Mouse (Mus musculus): ENCODE data around the gene Gldc.

Gldc gene

GRCm38 (mm10) chr19:30158189-30158588 is 17.0 kb downstream of the Gldc start:
- DNase-seq (ENCODE audit: low spot score in 2 of 2), result no peak

- no peak for DNase-seq (ENCODE audit: low spot score in 2 of 2)
Measured at GRCm38 (mm10) chr19:30157031-30157687, 18.1 kb downstream of the Gldc start.

GRCm38 (mm10) chr19:30153729-30154128 is 21.5 kb downstream of the Gldc start:
- DNase-seq (ENCODE audit: low spot score in 2 of 2), result no peak

DNA sequence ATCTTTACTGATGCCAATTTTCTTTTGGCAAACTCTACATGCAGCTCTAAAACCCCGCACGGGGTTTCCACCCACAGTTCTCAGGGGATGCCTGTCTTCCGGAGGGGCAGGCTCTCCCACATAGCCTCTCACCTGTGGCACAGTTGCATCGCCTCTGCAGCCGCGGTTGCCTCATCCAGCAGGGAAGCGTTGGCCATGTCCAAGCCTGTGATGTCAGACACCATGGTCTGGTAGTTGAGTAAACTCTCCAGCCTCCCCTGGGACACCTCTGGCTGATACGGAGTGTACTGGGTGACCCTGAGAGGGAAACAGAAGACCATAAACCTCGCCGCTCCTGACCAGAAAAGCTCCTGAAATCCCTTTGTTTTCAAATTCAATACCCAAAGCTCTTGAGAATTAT is 23.9 kb downstream of the Gldc start:
- no peak for DNase-seq (ENCODE audit: low spot score in 2 of 2)

DNA sequence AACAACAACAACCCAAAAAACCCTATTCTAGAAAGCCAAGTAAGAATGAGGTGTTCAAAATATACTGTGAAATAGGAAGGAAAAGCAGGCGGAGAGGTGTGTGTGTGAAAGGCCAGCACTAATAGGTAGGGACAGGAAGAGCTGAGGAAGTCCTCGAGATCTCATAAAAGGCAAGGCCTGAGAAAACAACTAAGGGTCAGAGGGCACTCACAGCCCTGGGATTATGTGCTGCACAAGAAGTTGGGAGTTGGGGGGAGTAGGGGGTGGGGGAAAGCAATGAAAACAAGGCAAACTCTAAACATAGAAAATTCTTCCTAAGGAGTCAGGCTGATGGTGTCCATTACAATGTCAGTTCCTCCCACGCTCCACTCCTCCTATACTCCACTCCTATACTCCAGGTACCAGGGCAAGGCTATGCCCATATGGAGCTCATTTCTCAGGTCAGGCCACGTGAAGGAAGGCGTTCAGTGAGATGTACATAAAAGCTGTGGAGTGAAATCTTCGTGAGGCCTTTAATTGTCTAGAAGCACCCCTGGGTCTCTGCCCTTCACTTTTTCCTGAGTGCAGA is 25.9 kb downstream of the Gldc start:
- no peak for DNase-seq (ENCODE audit: low spot score in 2 of 2)

DNA sequence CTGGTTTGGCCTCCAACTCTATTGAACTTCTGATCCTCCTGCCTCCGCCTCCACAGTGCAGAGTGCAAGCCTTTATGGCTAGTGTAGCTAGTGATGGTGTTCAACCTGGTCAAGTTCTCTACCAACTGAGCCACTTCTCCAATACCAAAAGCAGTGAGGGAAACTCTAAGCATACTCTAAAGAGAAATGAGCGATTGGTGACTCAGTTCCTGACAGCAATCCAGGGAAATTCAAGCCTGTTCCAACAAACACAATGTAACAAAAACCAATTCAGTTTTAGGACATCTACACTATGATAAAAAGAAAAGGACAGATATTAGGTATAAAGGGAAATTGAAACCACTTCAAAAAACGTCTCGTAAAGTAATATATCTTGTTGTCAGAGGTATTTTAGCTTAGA is 27.9 kb downstream of the Gldc start:
- no peak for DNase-seq (ENCODE audit: low spot score in 2 of 2)

DNA sequence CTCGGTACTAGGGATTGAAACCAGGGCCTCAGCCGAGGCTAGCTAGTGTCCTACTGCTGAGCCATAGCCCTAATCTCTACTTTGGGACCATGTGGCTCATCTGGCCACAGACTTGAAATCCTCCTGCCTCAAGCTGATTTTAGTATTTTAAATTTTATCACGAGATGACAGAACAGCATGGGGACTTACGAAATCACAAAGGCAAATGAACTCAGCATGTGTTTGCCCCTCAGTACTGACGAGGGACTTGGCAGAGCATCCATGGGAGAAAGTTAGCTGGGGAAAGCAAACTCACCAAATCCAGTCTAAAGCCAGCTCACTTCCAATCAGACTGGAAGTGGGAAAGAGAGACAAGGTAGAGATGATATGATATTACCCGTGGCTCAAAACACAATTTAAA is 28.5 kb downstream of the Gldc start:
- DNase-seq (ENCODE audit: low spot score in 2 of 2), result no peak

- DNase-seq (ENCODE audit: low spot score in 2 of 2), result no peak
Measured at GRCm38 (mm10) chr19:30145106-30145505, 30.1 kb downstream of the Gldc start.

- DNase-seq (ENCODE audit: low spot score in 2 of 2), result no peak
Measured at GRCm38 (mm10) chr19:30136308-30136707, 38.9 kb downstream of the Gldc start.

GRCm38 (mm10) chr19:30128177-30128576 is 47.1 kb downstream of the Gldc start:
- DNase-seq (ENCODE audit: low spot score in 2 of 2), result no peak

DNA sequence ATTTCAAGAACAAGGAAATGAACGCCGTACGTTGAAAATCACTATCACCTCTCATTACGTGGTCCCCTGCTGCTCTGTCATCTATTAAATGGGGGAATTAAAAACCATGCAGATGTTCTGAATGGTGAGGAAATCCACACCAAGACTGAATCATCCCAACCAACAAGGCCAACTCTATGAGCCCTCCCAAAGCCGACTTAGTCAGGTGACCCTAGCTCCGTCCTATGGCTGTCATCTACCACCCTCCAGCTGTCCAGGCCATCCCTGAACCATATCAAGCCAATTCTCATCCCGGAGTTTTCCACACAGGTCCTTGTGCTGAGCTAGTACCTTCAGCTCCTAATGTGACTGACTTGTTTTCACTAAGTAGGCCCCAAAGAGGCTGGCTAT is 49.6 kb downstream of the Gldc start:
- no peak for DNase-seq (ENCODE audit: low spot score in 2 of 2)

- DNase-seq (ENCODE audit: low spot score in 2 of 2), result no peak
Measured at GRCm38 (mm10) chr19:30124999-30125669, 50.1 kb downstream of the Gldc start.

DNA sequence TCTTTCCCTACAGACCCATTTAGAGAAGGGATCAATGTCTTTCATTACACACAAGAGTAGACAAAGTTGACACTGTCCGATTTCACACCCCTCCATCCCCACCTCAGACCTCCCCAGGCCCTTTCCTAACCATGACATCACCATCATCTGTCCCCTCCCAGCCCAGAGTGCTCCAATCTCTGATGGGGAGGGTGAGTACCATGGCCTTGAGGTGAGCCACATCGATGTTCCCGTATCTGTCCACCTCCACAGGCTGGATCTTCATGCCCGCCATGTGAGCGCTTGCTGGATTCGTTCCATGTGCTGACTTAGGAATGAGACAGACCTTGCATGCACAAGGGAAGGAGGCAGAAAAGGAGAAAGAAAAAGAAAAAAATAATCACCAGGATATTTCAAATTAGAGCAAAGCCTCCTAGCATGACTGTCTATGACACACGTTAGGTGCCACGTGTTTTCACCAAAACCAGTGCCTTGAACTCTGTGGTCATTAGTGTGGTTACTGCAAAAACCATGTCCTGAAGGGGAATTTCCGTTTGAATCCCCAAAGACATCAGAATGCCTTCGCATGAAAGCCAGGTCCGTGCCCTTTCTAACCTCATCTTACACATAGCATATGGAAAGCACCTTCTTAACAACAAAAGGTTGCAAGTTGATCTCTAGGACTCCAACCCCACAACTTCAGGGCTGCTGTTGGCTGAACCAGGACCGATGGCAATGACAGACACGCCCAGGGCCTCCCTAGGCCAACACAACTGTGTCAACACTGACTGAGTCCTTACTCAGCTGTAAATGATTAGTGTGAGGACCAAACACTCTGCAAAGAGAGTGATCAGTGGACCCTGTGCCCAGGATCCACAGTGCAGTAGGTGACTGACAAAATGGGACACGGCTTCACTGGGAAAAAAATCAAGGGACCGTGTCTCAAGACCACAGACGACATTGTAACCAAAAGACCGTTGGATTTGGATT is 56.6 kb downstream of the Gldc start:
- no peak for DNase-seq (ENCODE audit: low spot score in 2 of 2)

- no peak for DNase-seq (ENCODE audit: low spot score in 2 of 2)
Measured at GRCm38 (mm10) chr19:30117775-30118174, 57.5 kb downstream of the Gldc start.

GRCm38 (mm10) chr19:30117241-30117640 is 58.0 kb downstream of the Gldc start:
- no peak for DNase-seq (ENCODE audit: low spot score in 2 of 2)

DNA sequence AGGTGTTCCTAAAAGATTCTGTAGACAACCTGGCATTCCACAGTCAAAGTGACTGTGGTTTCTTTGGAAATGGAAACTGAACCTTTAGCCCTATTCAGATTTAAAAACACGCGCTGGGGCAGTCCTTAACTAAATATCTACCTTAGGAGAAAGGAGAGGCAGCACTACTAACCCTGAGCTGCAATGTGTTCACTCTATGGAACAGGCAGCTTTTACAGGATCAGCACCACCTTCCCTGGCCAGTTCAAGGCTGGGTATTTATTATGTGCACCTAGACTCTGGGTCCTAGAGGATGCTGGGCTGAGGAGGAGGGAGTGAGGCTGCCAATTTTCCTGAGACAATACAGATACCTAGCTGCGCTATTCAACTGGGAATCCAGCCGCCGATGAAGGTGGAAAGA is 59.6 kb downstream of the Gldc start:
- DNase-seq (ENCODE audit: low spot score in 2 of 2), result no peak

DNA sequence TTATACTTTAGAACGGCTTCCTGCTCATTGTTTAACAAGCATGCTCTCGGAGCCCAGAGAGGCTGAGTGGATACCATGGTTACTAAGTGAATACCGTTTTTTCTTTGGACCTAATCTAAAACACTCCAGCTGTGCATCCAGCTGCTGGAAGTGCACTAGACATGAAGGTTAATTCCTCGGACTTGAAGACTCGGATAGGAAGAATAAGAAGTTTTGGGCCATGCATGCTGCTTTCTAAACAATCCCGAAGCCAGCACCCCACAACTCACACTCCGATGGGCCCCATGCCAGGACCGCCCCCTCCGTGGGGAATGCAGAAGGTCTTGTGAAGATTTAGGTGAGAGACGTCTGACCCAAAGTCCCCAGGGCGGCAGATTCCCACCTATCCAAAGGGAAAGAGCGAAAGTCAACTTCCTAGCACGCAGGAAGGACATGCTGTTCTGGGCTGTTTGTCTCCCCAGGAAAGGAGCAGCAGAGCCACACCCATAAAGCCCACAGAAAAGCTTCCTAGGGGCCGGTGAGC is 60.2 kb downstream of the Gldc start:
- no peak for DNase-seq (ENCODE audit: low spot score in 2 of 2)

- DNase-seq (ENCODE audit: low spot score in 2 of 2), result no peak
Measured at GRCm38 (mm10) chr19:30112961-30113688, 62.1 kb downstream of the Gldc start.

GRCm38 (mm10) chr19:30111421-30111820 is 63.8 kb downstream of the Gldc start:
- no peak for DNase-seq (ENCODE audit: low spot score in 2 of 2)

DNA sequence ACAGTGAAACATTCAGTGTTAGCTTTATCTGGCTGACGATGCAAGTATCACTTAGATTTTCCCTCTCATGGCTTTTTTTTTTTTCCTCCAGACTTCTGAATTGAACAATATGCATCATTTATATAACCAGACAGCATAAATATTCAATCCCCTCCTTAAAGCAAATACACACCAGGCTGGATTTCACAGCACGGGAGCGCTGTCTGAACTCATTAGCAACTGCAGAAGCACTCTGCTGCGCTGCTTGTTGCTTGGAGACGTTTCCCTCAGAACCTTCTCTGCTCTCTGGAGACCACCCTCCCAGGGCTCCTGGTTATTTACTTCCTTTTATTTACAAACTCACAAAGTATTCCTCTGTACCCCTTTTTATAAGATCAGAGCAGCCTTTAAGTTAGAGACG is 66.1 kb downstream of the Gldc start:
- DNase-seq (ENCODE audit: low spot score in 2 of 2), result no peak

DNA sequence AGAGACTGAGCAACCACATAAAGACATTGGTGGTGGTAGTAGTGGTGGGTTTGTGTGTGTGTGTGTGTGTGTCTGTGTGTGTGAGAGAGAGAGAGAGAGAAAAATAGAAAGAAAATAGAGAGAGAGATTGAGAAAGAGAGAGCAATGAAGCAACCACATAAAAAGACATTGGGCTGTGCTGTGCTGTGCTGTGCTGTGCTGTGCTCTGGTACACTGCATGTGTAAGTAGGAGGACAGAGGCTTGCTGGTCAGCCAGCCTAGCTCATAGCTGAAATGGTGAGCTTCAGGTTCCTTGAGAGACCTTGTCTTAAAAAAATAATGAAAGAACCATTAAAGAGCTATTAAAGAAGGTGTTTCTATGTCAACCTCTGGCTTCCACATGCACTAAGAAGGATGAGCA is 66.6 kb downstream of the Gldc start:
- DNase-seq (ENCODE audit: low spot score in 2 of 2), result no peak

Measured in spleen, postnatal 4 days (tissue).